ENCODE assay signal across 9 mouse cellular contexts in the genomic region with DNA sequence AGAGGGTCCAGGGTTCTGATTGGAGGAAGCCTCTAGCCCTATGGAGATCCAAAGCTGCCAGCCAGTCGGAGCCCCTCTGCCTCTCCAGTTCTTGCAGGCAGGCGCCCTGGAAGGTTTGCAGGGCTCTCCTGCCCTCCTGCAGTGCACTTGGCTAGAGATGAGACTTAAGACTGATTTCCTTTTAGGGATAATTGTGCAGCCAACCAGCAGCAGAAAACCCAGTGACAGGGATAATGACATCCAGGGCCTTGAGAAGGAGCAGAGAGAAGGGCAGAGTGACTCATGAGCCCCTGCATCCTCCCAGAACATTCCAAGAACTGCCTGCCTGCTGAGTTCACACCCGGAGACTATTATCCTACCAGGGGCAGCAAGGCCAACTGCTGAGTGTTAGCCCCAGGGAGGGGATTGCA. TPM values are rescaled to one million over a fixed set of nuclear protein-coding genes. Genes with fewer than 3 reads are reported as not detected.
DNase-seq lines count a peak whose midpoint lies in the region; ATAC-seq lines count a peak whose summit lies in the region.
"Had no signal": no experiment of that assay in that cellular context is flagged by ENCODE, and none has a peak within 500 bp of the region (broad histone marks: within the 10 kb centered on the region; RNA-seq: fewer than 3 reads in every experiment).

No protein-coding gene starts in this region.

- H3K4me2 ChIP-seq in forebrain, embryonic 12.5 days = no peak overlapping the region
- no peak overlapping the region for H3K4me2 ChIP-seq in forebrain, embryonic 15.5 days (replicated peaks)
- no peak overlapping the region for H3K4me2 ChIP-seq in neural tube, embryonic 15.5 days
- H3K4me2 ChIP-seq in intestine, embryonic 16.5 days (ENCODE audit: low read depth, low read length) = no peak overlapping the region

- H3K9ac ChIP-seq in forebrain, embryonic 12.5 days = no peak overlapping the region
- H3K9ac ChIP-seq in forebrain, embryonic 15.5 days (replicated peaks) = no peak overlapping the region
- H3K9ac ChIP-seq in neural tube, embryonic 15.5 days (replicated peaks) = no peak overlapping the region
- H3K9ac ChIP-seq in intestine, embryonic 16.5 days (ENCODE audit: low read depth, low read length) = 0 out of 2 replicates have a peak overlapping the region, but pooled peaks have one; percentile 30

- peaks cover 12% of the 10 kb centered on the region for H3K4me1 ChIP-seq in forebrain, embryonic 12.5 days
- peaks cover 7% of the 10 kb centered on the region; the same call in 1 of the 2 replicates for H3K4me1 ChIP-seq in forebrain, embryonic 15.5 days
- peaks cover 9% of the 10 kb centered on the region; the same call in 1 of the 2 replicates for H3K4me1 ChIP-seq in neural tube, embryonic 15.5 days
- peaks cover 30% of the 10 kb centered on the region for H3K4me1 ChIP-seq in intestine, embryonic 16.5 days (ENCODE audit: control insufficient read depth, insufficient read depth, low read length)

- H3K4me3 ChIP-seq in forebrain, embryonic 12.5 days (replicated peaks) = no peak overlapping the region
- no peak overlapping the region for H3K4me3 ChIP-seq in forebrain, embryonic 15.5 days
- no peak overlapping the region for H3K4me3 ChIP-seq in neural tube, embryonic 15.5 days (replicated peaks)
- H3K4me3 ChIP-seq in intestine, embryonic 16.5 days (ENCODE audit: low read length) = no peak overlapping the region

- H3K27ac ChIP-seq in forebrain, embryonic 12.5 days = 0 out of 2 replicates have a peak overlapping the region, but pooled peaks have one; percentile 42
- no peak overlapping the region for H3K27ac ChIP-seq in forebrain, embryonic 15.5 days (replicated peaks)
- peak overlapping the region; percentile 37; the same call in 1 of the 2 replicates for H3K27ac ChIP-seq in neural tube, embryonic 15.5 days (replicated peaks)
- H3K27ac ChIP-seq in intestine, embryonic 16.5 days (ENCODE audit: low read length) = peak overlapping the region; percentile 83

- no peaks in the 10 kb centered on the region for H3K9me3 ChIP-seq in forebrain, embryonic 12.5 days
- H3K9me3 ChIP-seq in forebrain, embryonic 15.5 days = no peaks in the 10 kb centered on the region
- H3K9me3 ChIP-seq in neural tube, embryonic 15.5 days (replicated peaks) = no peaks in the 10 kb centered on the region
- H3K9me3 ChIP-seq in intestine, embryonic 16.5 days (ENCODE audit: control insufficient read depth, low read length) = no peaks in the 10 kb centered on the region

- no peaks in the 10 kb centered on the region for H3K36me3 ChIP-seq in forebrain, embryonic 12.5 days (replicated peaks)
- no peaks in the 10 kb centered on the region for H3K36me3 ChIP-seq in forebrain, embryonic 15.5 days
- no peaks in the 10 kb centered on the region for H3K36me3 ChIP-seq in neural tube, embryonic 15.5 days
- H3K36me3 ChIP-seq in intestine, embryonic 16.5 days (ENCODE audit: control insufficient read depth, insufficient read depth, low read length) = no peaks in the 10 kb centered on the region

- DNase-seq in neural tube, embryonic 10.5 days (ENCODE audit: extremely low spot score, low spot score) = no peak
- peak; percentile 62 for DNase-seq in yolk sac, embryonic 10.5 days (ENCODE audit: low spot score)
- no peak for DNase-seq in layer of hippocampus, adult 8-10 months (ENCODE audit: low spot score in 2 of 2)
- no peak for DNase-seq in retina, postnatal 1 day
- DNase-seq: spleen, adult 18-20 months had no signal

- H3K27me3 ChIP-seq in forebrain, embryonic 12.5 days = no peaks in the 10 kb centered on the region
- no peaks in the 10 kb centered on the region for H3K27me3 ChIP-seq in forebrain, embryonic 15.5 days
- H3K27me3 ChIP-seq in neural tube, embryonic 15.5 days (replicated peaks) = no peaks in the 10 kb centered on the region
- no peaks in the 10 kb centered on the region for H3K27me3 ChIP-seq in intestine, embryonic 16.5 days (replicated peaks; ENCODE audit: control insufficient read depth, insufficient read depth, low read length)

- ATAC-seq in forebrain, embryonic 12.5 days (ENCODE audit: low FRiP score) = no peak
- no peak for ATAC-seq in forebrain, embryonic 15.5 days (replicated peaks)
- ATAC-seq in neural tube, embryonic 15.5 days (ENCODE audit: low FRiP score) = no peak
- peak; percentile 65 for ATAC-seq in intestine, embryonic 16.5 days

- WGBS in forebrain, embryonic 12.5 days = 7% methylated on average over 3 of the region's 3 CpGs
- WGBS in forebrain, embryonic 15.5 days = 15% methylated on average over 3 of the region's 3 CpGs
- 17% methylated on average over 3 of the region's 3 CpGs for WGBS in neural tube, embryonic 15.5 days
- 39% methylated on average over 3 of the region's 3 CpGs for WGBS in intestine, embryonic 16.5 days

RNA-seq across cellular contexts. Expression of gene Parva, which starts 26.5 kb away (rescaled TPM):
- 51.9 and 54.6 TPM in 2 replicates for polyA plus RNA-seq in forebrain, embryonic 12.5 days (2016; fragmentation: Nextera tagmentation; extraction: Ambion mirVana)
- polyA plus RNA-seq in forebrain, embryonic 15.5 days (2015; fragmentation: Nextera tagmentation; extraction: Ambion mirVana) = 21.0 and 22.2 TPM in 2 replicates
- polyA plus RNA-seq in neural tube, embryonic 15.5 days (2015; fragmentation: Nextera tagmentation; extraction: Ambion mirVana) = 23.7 and 33.5 TPM in 2 replicates
- 78.5 and 80.0 TPM in 2 replicates for polyA plus RNA-seq in intestine, embryonic 16.5 days (2015; fragmentation: Nextera tagmentation; extraction: Ambion mirVana)
- total RNA-seq in layer of hippocampus, adult 8-10 months (2022) = 10 to 100 TPM; 46.5 to 50.9 (median 50.4) TPM
